Mouse (Mus musculus): ENCODE data around the gene Sh3rf1. TPM values are rescaled to one million over a fixed set of nuclear protein-coding genes. Genes with fewer than 3 reads are reported as not detected.

Gene Sh3rf1
- polyA plus RNA-seq, 1 experiment from 2014 or later: 6.4 TPM

- no peak for ATAC-seq (replicated peaks; ENCODE audit: insufficient number of reproducible peaks, low FRiP score, low TSS enrichment)
- Histone ChIP-seq H3K9me3 (replicated peaks; ENCODE audit: control insufficient read depth, low read length) (no peaks in the 10 kb centered on the region), H3K4me1 (ENCODE audit: control insufficient read depth, insufficient read depth, low read length) (peaks cover 10% of the 10 kb centered on the region), H3K36me3 (ENCODE audit: control insufficient read depth, insufficient read depth, low read length) (no peaks in the 10 kb centered on the region), H3K4me2 (no peak overlapping the region), H3K9ac (ENCODE audit: low read depth, low read length) (no peak overlapping the region), H3K27me3 (ENCODE audit: control insufficient read depth, insufficient read depth, low read length) (no peaks in the 10 kb centered on the region), H3K4me3 (ENCODE audit: low read depth, low read length) (no peak overlapping the region), H3K27ac (ENCODE audit: low read depth, low read length) (no peak overlapping the region)
- 71% methylated on average over 4 of the region's 4 CpGs for WGBS (ENCODE audit: insufficient replicate concordance)
Observed at GRCm38 (mm10) chr8:61261374-61261773, 37.7 kb downstream of the Sh3rf1 start.

GRCm38 (mm10) chr8:61263691-61264090 lies 40.0 kb downstream of the Sh3rf1 start:
- WGBS (ENCODE audit: insufficient replicate concordance): 88% methylated on average over 4 of the region's 4 CpGs
- Histone ChIP-seq H3K4me1 (ENCODE audit: control insufficient read depth, insufficient read depth, low read length) (peaks cover 14% of the 10 kb centered on the region), H3K27me3 (ENCODE audit: control insufficient read depth, insufficient read depth, low read length) (no peaks in the 10 kb centered on the region), H3K4me2 (no peak overlapping the region), H3K9ac (ENCODE audit: low read depth, low read length) (no peak overlapping the region), H3K9me3 (replicated peaks; ENCODE audit: control insufficient read depth, low read length) (no peaks in the 10 kb centered on the region), H3K36me3 (ENCODE audit: control insufficient read depth, insufficient read depth, low read length) (no peaks in the 10 kb centered on the region), H3K27ac (ENCODE audit: low read depth, low read length) (no peak overlapping the region), H3K4me3 (ENCODE audit: low read depth, low read length) (no peak overlapping the region)
- ATAC-seq (replicated peaks; ENCODE audit: insufficient number of reproducible peaks, low FRiP score, low TSS enrichment): no peak

- Histone ChIP-seq H3K9me3 (replicated peaks; ENCODE audit: control insufficient read depth, low read length) (no peaks in the 10 kb centered on the region), H3K27me3 (ENCODE audit: control insufficient read depth, insufficient read depth, low read length) (no peaks in the 10 kb centered on the region), H3K9ac (ENCODE audit: low read depth, low read length) (no peak overlapping the region), H3K4me1 (ENCODE audit: control insufficient read depth, insufficient read depth, low read length) (peaks cover 13% of the 10 kb centered on the region), H3K36me3 (ENCODE audit: control insufficient read depth, insufficient read depth, low read length) (no peaks in the 10 kb centered on the region), H3K4me2 (no peak overlapping the region), H3K4me3 (ENCODE audit: low read depth, low read length) (no peak overlapping the region), H3K27ac (ENCODE audit: low read depth, low read length) (no peak overlapping the region)
- 53% methylated on average over 7 of the region's 7 CpGs for WGBS (ENCODE audit: insufficient replicate concordance)
- ATAC-seq (replicated peaks; ENCODE audit: insufficient number of reproducible peaks, low FRiP score, low TSS enrichment): no peak
Observed at GRCm38 (mm10) chr8:61264881-61265280, 41.2 kb downstream of the Sh3rf1 start.

- no peak overlapping the region for H3K4me3 ChIP-seq (ENCODE audit: low read depth, low read length)
- no peak overlapping the region for H3K9ac ChIP-seq (ENCODE audit: low read depth, low read length)
- H3K4me2 ChIP-seq: no peak overlapping the region
- H3K27me3 ChIP-seq (ENCODE audit: control insufficient read depth, insufficient read depth, low read length): no peaks in the 10 kb centered on the region
- no peaks in the 10 kb centered on the region for H3K9me3 ChIP-seq (replicated peaks; ENCODE audit: control insufficient read depth, low read length)
- no peak overlapping the region for H3K27ac ChIP-seq (ENCODE audit: low read depth, low read length)
- H3K36me3 ChIP-seq (ENCODE audit: control insufficient read depth, insufficient read depth, low read length): no peaks in the 10 kb centered on the region
- 59% methylated on average over 5 of the region's 5 CpGs for WGBS (ENCODE audit: insufficient replicate concordance)
- no peak for ATAC-seq (replicated peaks; ENCODE audit: insufficient number of reproducible peaks, low FRiP score, low TSS enrichment)
- peaks cover 13% of the 10 kb centered on the region for H3K4me1 ChIP-seq (ENCODE audit: control insufficient read depth, insufficient read depth, low read length)
Observed at GRCm38 (mm10) chr8:61265390-61265789, 41.7 kb downstream of the Sh3rf1 start.

- no peaks in the 10 kb centered on the region for H3K27me3 ChIP-seq (ENCODE audit: control insufficient read depth, insufficient read depth, low read length)
- 97% methylated on average over 1 of the region's 1 CpGs for WGBS (ENCODE audit: insufficient replicate concordance)
- ATAC-seq (replicated peaks; ENCODE audit: insufficient number of reproducible peaks, low FRiP score, low TSS enrichment): 0 out of 2 replicates have a peak, but pooled peaks have one; percentile 46
- no peaks in the 10 kb centered on the region for H3K9me3 ChIP-seq (replicated peaks; ENCODE audit: control insufficient read depth, low read length)
- no peak overlapping the region for H3K4me3 ChIP-seq (ENCODE audit: low read depth, low read length)
- no peak overlapping the region for H3K4me2 ChIP-seq
- H3K27ac ChIP-seq (ENCODE audit: low read depth, low read length): no peak overlapping the region
- no peak overlapping the region for H3K9ac ChIP-seq (ENCODE audit: low read depth, low read length)
- H3K4me1 ChIP-seq (ENCODE audit: control insufficient read depth, insufficient read depth, low read length): peaks cover 13% of the 10 kb centered on the region
- no peaks in the 10 kb centered on the region for H3K36me3 ChIP-seq (ENCODE audit: control insufficient read depth, insufficient read depth, low read length)
Observed at GRCm38 (mm10) chr8:61267061-61267460, 43.4 kb downstream of the Sh3rf1 start.

GRCm38 (mm10) chr8:61267692-61268091 lies 44.0 kb downstream of the Sh3rf1 start:
- Histone ChIP-seq H3K4me1 (ENCODE audit: control insufficient read depth, insufficient read depth, low read length) (peaks cover 15% of the 10 kb centered on the region), H3K36me3 (ENCODE audit: control insufficient read depth, insufficient read depth, low read length) (no peaks in the 10 kb centered on the region), H3K9me3 (replicated peaks; ENCODE audit: control insufficient read depth, low read length) (no peaks in the 10 kb centered on the region), H3K27me3 (ENCODE audit: control insufficient read depth, insufficient read depth, low read length) (no peaks in the 10 kb centered on the region), H3K9ac (ENCODE audit: low read depth, low read length) (no peak overlapping the region), H3K4me3 (ENCODE audit: low read depth, low read length) (no peak overlapping the region), H3K27ac (ENCODE audit: low read depth, low read length) (no peak overlapping the region), H3K4me2 (no peak overlapping the region)
- no peak for ATAC-seq (replicated peaks; ENCODE audit: insufficient number of reproducible peaks, low FRiP score, low TSS enrichment)
- WGBS (ENCODE audit: insufficient replicate concordance): 56% methylated on average over 8 of the region's 8 CpGs

GRCm38 (mm10) chr8:61268233-61268916 lies 44.7 kb downstream of the Sh3rf1 start:
- no peaks in the 10 kb centered on the region for H3K36me3 ChIP-seq (ENCODE audit: control insufficient read depth, insufficient read depth, low read length)
- ATAC-seq (replicated peaks; ENCODE audit: insufficient number of reproducible peaks, low FRiP score, low TSS enrichment): no peak
- H3K4me3 ChIP-seq (ENCODE audit: low read depth, low read length): no peak overlapping the region
- no peaks in the 10 kb centered on the region for H3K9me3 ChIP-seq (replicated peaks; ENCODE audit: control insufficient read depth, low read length)
- WGBS (ENCODE audit: insufficient replicate concordance): 87% methylated on average over 10 of the region's 10 CpGs
- H3K4me2 ChIP-seq: no peak overlapping the region
- H3K27ac ChIP-seq (ENCODE audit: low read depth, low read length): no peak overlapping the region
- H3K27me3 ChIP-seq (ENCODE audit: control insufficient read depth, insufficient read depth, low read length): no peaks in the 10 kb centered on the region
- H3K9ac ChIP-seq (ENCODE audit: low read depth, low read length): no peak overlapping the region
- H3K4me1 ChIP-seq (ENCODE audit: control insufficient read depth, insufficient read depth, low read length): peaks cover 21% of the 10 kb centered on the region

- Histone ChIP-seq H3K4me2 (no peak overlapping the region), H3K4me3 (ENCODE audit: low read depth, low read length) (no peak overlapping the region), H3K36me3 (ENCODE audit: control insufficient read depth, insufficient read depth, low read length) (no peaks in the 10 kb centered on the region), H3K9ac (ENCODE audit: low read depth, low read length) (no peak overlapping the region), H3K27me3 (ENCODE audit: control insufficient read depth, insufficient read depth, low read length) (no peaks in the 10 kb centered on the region), H3K9me3 (replicated peaks; ENCODE audit: control insufficient read depth, low read length) (no peaks in the 10 kb centered on the region), H3K27ac (ENCODE audit: low read depth, low read length) (no peak overlapping the region), H3K4me1 (ENCODE audit: control insufficient read depth, insufficient read depth, low read length) (peaks cover 27% of the 10 kb centered on the region)
- WGBS (ENCODE audit: insufficient replicate concordance): 81% methylated on average over 11 of the region's 11 CpGs
- no peak for ATAC-seq (replicated peaks; ENCODE audit: insufficient number of reproducible peaks, low FRiP score, low TSS enrichment)
Observed at GRCm38 (mm10) chr8:61270016-61270415, 46.3 kb downstream of the Sh3rf1 start.

GRCm38 (mm10) chr8:61270541-61270940 lies 46.9 kb downstream of the Sh3rf1 start:
- Histone ChIP-seq H3K4me1 (ENCODE audit: control insufficient read depth, insufficient read depth, low read length) (peaks cover 28% of the 10 kb centered on the region), H3K4me3 (ENCODE audit: low read depth, low read length) (no peak overlapping the region), H3K4me2 (no peak overlapping the region), H3K36me3 (ENCODE audit: control insufficient read depth, insufficient read depth, low read length) (no peaks in the 10 kb centered on the region), H3K9ac (ENCODE audit: low read depth, low read length) (no peak overlapping the region), H3K27ac (ENCODE audit: low read depth, low read length) (no peak overlapping the region), H3K9me3 (replicated peaks; ENCODE audit: control insufficient read depth, low read length) (no peaks in the 10 kb centered on the region), H3K27me3 (ENCODE audit: control insufficient read depth, insufficient read depth, low read length) (no peaks in the 10 kb centered on the region)
- no peak for ATAC-seq (replicated peaks; ENCODE audit: insufficient number of reproducible peaks, low FRiP score, low TSS enrichment)
- WGBS (ENCODE audit: insufficient replicate concordance): 80% methylated on average over 9 of the region's 9 CpGs

All from heart, embryonic 11.5 days (tissue).